Mouse (Mus musculus) kidney, postnatal 14 days (tissue): ENCODE results near the gene Ifitm6.
"Not testable (repeated sequence)": the region's sequence is repeated elsewhere in the genome, so short reads cannot be mapped to it uniquely, and the experiment has no call there.

Experiments used
- DNase-seq: peaks from one replicate; pipeline ENCODE4 v3.0.0; 2022; ENCODE audit warnings: mixed read lengths

The Ifitm6 gene

DNA sequence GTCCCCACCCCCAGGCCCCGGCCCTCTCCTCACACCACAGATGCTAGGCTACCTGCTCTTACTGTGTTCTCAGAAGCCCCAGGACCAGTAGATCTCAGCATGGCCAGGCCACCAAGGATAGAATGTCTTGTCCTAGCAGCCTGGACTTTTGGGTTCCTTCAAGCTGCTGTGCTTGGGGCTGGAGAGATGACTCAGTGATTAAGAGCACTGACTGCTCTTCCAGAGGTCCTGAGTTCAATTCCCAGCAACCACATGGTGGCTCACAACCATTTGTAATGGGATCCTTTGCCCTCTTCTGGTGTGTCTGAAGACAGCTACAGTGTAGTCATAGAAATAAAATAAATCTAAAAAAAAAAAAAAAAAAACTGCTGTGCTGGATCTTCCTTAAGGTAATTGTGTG lies at the start of gene Ifitm6:
Gene Ifitm6, minus strand, starts transcription at position 101 of the 400 bp plus-strand sequence.
- DNase-seq, result not testable (repeated sequence)

DNA sequence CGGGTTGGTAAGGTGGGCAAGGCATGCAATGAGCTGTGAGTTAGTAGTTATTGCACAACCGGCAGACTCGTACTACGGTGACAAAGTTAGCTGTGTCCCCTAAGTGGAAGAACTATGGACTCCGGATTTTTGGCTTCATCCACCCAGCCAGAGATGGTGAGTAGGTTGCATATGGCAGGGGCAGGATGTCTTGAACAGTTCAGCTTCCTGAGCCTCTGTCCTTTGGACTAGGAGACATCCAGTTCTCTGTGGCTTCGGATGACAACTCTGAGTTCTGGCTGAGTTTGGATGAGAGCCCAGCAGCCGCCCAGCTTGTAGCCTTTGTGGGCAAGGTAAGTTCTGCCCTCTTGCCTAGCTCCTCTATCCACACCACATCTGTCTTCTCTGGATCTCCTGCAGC lies 46.9 kb upstream of the Ifitm6 start:
- DNase-seq, result no peak

DNA sequence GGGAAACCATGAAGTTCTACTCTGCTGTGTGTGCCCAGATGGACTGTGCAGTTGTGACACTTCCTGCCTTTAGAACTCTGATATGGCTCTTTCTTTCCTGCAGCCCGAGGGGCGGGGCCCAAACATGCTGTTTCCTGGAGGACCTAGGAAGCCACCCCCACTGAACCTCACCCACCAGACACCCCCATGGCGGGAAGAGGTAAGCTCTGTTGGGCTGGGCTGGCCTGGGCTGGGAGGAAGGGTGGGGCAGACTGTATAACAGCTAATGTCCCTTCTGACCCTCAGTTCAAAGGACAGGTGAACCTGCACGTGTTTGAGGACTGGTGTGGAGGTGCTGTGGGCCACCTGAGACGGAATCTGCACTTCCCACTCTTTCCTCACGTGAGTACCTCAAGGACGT lies 46.5 kb upstream of the Ifitm6 start:
- no peak for DNase-seq

DNA sequence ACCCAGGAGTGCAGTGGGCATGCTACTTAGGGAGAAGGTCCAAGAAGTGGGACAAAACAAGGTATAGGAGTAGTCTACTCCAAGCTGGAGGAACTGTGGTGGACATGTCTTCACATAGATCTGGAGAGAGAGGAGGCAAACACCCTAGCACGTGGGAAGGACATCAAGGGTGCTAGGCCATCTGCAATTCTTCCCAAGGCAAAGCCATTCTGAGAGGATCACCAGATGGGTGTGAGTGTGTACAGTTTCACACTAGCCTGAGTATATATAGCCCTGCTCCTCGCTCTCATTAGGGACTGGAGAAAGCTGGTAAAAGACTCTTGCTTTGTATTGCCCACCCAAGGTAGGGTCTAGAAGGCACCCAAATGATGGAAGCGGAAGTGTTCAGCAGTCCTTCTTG lies 45.6 kb upstream of the Ifitm6 start:
- DNase-seq, result no peak

DNA sequence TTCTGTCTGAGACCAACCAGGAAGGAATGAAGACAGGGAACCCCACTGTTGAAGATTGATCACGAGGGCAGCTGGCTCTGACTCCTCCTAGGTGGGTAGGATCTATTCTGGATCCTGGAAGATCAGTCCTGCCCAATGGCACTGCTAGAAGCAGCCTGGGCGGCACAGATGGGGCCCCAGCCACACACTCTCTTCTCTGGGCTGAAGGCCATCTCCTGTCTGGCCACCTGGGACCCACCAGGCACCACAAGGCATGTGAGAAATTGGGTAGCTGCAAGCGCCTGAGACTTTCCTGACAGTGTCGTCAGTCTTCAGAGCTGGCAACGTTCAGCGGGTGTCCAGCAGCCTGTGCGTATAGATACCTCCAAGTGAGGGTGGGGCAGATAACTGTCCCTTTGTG lies 44.8 kb upstream of the Ifitm6 start:
- no peak for DNase-seq

DNA sequence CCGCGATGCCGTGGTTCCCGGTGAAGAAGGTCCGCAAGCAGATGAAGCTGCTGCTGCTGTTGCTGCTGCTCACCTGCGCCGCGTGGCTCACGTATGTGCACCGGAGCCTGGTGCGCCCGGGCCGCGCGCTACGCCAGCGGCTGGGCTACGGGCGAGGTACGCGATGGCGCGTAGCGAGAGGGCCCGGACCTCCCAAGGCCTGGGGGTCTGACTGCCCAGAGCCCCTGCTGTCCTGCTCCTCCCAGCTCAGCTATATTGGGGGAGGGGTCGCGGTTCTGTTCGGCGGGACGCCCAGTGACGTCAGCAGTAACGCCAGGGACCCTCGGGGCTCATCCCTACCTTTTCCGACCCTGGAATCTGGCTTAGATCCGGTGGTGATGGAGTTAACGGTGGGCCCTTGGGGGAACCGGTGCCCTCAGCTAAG lies 43.6 kb upstream of the Ifitm6 start:
- DNase-seq, result no peak

DNA sequence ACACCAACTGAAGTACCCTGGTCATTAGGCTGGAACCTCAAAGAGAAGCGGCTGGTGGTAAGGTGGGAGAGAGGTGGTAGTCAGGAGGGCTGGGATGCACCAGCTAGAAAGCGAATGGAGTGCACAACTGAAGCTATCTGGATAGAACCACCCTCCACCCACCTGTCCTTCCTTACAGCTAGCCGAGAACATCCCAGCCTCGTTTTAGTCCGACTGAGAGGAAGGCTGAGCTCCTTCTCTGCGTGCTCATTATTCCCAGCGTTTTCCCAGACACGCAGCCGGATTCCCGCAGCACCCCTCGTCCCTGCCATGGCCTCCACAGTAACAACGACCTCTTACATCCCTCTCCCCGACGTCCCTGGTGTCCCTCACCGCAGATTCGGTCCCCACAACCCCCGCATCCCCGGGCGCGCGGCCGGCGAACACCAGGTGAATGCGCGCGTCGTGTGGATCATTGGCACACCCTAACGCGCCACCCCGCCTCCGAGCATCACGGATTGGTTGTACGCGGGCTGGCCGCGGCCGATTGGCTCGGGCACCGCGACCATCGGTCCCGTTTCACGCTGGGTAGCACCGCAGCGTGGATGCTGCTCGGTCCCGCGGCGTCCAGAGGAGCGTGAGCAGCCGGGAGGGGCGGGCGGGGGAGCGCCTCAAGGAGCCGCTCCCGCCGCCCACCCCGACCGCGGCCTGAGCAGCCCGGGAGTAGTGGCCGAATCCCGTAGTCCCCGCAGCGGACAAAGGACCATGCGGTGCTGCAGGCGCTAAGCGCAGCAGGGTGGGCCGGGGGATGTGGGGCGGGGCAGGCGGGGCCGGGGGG lies 42.9 kb upstream of the Ifitm6 start, which contains the start of gene B4galnt4:
Gene B4galnt4, plus strand, starts transcription at position 679 of the 817 bp plus-strand sequence.
- DNase-seq, result peak; percentile 76

DNA sequence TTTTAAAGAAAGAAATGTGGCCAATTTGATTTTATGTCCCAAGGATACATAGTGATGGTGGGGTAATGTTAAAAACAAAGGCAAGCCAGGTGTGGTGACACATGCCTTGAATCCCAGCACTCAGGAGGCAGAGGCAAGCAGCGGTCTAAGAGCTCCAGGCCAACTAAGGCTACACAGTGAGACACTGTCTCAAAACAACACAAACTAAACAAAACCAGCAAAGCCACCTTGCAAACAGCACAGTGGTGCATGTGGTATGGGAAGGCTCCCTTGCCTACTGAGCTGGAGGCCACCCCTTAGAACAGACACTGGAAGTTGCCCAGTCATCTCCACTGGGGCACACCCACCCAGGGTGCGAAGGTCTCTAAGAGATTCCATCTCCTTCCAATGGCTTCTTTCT lies 42.2 kb upstream of the Ifitm6 start:
- DNase-seq, result no peak

DNA sequence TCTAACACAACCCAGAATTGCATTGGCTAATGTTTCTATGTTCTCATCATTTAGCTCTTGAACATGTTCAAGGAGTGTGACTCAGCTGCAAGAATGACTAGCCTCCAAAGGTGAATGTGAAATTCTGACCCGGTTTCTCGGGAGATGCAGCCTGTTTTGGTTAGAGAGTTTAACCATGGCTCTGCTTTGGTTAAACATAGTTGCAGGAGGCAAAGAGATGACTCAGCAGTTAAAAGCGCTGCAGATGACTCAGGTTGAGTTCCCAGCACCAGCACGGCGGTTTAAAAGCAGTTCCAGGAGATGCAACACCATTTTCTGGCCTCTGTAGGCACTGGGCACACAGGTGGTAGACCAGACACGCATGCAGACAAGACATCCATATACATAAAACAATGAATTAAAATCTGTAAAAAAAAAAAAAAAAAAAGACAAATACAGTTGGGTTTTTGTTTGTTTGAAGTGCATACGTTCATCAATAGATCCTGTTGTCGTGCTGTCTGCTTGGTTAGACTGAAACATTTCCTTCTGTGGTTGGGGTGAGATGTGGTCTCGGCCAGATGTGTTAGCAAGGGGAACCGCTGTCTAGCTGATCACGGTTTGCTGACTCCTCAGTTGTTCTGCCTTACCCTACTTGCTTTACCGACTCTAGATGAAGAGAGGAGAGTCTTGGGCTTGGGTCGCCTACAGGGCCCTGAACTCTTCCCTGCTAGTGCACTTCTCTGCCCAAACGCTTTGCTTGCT lies 41.0 kb upstream of the Ifitm6 start:
- DNase-seq, result no peak

DNA sequence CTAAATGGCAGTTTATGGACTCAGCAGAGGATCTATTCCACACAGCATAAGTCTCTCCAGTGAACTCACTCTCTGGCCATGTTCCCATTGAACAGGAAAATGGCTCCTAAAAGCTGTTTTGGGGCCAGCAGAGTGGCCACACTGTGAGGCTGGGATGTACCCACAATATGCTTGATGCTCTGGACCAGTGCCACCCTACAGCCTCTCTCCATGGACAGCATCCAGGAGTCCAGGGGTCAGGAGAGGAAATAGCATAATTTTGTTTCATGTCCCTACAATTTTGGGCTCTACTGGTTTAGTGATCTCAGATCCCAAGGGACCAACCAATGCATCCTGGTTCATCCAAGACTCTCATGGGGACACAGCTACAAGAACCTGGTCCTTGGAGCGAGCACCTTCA lies 39.8 kb upstream of the Ifitm6 start:
- no peak for DNase-seq

DNA sequence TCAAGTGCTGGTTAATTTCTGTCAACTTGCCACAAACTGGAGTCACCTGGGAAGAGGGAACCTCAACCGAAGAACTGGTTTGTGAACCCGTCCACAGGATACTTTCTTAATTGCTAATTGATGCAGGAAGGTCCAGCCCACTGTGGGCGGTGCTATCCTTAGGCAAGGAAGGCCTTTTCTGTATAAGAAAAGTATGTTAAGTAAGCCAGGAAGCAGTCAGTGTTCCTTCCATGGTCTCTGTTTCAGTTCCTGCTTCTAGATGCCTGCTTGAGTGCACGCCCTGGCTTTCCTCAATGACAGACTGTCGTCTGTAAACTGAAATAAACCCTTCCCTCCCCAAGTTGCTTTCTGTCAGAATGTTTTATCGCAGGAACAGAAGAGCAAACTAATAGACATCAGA lies 39.3 kb upstream of the Ifitm6 start:
- no peak for DNase-seq

DNA sequence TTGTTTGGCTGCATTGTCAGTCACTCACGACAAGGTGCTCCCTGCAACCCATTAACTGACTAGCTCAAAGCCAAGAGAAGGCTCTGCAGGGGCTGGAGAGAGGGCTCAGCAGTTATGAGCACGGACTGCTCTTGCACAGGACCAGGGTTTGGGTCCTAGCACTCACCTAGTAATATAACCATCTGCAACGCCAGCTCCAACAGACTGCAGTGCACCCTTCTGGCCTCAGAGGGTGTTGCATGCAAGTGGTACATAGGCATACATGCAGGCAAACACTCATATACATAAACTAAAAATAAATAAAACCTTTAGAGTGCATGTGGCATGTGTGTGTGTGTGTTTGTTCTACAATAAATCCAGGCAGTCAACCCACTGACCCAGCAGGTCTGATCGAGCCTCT lies 38.1 kb upstream of the Ifitm6 start:
- no peak for DNase-seq

DNA sequence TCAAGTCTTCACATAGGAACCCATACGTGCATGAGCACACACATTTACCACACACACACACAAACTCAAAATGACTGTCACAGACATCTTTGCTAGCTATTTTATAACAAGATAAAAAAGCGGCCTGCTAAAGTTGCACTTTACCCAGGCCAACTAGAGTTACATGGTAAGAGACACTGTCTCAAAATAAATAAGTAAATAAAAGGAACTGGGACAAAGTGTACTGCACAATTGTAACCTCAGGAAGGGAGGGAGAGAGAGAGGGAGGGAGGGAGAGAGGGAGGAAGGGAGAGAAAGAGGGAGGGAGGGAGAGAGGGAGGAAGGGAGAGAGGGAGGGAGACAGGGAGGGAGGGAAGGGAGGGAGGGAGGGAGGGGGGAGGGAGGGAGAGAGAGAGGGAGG lies 34.7 kb upstream of the Ifitm6 start:
- DNase-seq, result no peak

DNA sequence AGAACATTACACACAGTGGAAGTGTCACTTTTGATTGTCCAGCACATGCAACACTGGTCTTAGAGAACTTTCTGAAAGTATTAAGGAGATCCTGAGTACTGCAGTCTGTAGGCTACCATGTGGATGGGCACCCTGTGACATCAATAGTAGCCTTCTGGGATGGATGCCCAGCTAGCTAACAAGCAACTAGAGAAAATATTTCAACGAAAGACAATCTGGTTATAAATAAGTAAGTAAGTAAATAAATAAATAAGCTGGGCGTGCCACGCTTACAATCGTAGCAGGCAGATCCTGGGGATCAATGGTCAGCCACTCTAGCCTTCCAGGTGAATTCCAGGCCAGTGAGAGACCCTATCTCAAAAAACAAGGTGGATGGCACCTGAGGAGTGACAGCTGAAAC lies 34.3 kb upstream of the Ifitm6 start:
- DNase-seq, result no peak

DNA sequence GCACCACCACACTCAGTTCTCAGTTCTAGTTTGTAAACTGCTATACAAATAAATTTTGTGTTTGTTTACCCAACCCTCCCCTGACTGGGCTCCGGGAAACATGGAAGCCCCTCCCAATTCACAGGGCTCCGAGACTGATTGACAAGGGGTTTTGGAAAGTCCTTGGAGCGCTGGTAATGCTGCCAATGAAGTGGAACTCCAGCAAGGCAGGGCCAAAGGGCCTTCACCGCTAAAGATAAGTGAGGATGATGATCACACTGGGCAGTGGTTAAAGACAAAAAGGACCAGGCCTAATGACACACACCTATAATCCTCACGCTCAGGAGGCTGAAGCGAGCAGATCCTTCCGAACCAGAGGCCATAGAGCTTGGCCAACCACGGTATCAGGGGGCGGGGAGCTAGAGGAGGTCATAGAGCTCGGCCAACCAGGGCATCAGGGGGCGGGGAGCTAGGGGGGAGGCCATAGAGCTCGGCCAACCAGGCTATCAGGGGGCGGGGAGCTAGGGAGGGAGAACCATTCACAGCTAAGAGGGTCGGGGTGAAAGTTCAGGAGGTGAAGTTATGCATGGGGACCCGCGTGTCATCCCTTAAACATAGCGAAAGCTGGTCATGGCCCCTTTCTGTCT lies 33.4 kb upstream of the Ifitm6 start:
- DNase-seq, result no peak

DNA sequence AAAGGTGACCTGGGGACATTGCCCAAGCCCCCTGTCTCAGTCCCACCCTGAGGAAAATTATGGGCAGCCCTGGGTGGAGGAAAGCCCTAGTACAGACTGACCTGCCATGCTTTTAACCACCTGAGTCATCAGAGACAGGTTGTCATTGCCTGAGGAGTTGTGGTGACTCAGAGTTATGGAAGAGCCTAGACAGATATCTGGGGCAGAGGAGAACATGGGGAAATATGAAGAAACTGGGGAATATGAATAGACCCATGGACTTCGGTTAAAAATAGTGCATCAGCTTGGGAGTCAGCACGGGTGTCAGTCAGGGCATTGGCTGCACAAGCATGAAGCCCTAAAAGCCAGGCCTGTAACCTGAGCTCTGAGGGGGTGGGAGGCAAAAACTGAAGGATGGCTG lies 31.6 kb upstream of the Ifitm6 start:
- DNase-seq, result no peak

DNA sequence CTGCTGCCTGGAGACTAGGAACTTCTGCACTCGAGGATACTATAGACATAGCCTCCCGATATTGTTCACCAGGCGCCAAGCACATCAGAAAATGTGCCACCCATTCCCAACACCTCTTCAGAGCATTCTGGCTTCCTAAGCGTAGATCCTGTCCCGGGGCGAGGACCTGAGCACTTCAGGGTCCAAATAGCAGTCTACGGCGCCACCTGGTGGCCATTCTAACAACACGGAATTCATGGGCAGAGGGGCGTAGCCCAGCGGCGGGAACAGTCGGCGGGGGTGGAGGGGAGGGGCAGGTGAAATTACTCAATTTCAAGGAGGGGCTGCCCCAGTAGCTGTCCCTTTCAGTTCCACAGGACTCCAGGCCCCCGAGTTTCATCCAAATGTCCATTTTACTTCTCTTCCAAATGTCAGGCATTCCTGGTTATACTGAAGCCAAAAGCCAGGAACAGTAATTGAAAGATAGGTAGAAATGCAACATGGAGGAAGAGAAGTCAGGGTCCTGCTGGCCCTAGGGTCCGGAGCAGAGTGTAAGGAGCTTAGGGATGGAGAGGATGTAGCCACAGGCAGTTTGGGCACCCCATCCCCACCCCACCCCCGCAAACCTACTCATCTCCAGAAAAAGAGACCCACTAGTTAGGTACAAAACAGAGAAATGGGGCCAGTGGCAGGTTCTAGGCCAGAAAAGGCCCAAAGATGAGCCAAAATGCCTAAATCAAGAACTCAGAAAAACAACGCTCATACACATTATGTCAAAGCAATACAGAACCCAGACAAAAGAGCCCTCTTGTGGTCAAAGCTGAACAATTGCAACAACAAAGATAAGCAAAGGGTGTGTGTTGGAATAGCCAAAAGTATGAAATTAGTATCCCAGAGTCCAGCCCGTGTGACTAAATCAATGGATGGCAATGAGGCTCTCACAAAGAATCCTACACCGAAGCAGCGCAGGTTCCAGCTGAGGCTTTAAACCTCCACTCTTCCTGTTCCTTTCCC lies 30.8 kb upstream of the Ifitm6 start:
- peak; percentile 94 for DNase-seq

DNA sequence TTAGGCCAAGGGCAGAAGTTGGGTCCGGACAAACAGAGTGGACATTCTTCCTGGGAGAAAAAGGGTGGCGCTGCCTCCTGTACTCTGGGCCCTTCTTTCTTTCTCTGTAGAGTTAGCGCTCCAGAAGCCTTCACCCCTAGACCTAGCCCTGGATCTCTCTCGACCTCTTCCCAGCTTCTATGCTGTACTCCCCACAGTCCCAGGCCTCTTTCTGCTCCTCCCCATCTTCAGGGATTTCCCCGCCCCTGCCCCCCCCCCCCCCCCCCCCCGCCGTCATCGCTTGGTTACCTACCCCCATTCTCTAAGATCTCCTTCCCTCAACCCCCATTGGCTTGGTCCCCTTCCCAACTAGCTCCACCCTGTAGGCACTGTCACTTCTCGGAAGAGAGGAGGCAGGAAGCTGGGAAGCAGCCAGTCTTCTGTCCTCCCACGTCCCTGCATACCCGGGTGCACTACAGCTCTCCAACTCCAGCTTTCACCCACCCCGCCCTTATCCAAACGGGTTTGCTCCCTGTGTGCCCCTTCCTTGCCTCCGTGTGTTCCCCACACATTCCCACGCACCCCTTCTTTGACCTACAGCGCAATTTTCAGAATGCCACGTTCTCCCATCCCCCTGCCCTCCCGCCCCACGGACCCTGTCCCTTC lies 30.0 kb upstream of the Ifitm6 start:
- peak; percentile 86 for DNase-seq

DNA sequence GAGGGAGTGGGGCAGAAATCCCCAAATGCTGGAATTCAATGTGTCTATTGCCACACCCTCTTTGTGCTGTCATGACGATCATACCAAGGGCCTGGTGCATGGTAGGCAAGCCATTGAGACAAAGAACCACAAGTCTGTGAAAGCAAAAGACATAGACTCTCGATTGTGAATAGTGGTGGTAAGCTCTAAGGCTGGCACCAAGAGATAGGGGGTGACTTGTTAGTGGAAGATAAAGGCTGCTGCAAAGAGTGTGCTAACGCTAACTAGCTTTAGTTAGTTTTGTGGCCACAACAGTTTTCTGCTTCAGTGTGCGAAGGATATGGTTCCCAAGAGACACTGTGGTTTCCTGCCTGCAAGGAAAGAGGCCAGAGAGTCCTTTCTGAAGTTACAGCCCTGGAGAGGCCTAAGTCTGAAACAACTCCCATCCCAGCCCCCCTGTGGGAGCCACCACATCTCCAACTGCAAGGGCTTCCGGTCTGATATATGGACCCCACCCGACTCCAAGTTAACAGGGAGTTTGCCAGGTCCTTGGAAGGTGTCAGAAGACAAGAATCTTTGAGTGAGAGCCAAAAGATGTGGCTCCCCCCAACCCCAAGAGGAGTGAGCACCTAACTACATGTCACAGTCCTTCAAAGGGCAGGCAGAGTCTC lies 29.3 kb upstream of the Ifitm6 start:
- peak; percentile 61 for DNase-seq

DNA sequence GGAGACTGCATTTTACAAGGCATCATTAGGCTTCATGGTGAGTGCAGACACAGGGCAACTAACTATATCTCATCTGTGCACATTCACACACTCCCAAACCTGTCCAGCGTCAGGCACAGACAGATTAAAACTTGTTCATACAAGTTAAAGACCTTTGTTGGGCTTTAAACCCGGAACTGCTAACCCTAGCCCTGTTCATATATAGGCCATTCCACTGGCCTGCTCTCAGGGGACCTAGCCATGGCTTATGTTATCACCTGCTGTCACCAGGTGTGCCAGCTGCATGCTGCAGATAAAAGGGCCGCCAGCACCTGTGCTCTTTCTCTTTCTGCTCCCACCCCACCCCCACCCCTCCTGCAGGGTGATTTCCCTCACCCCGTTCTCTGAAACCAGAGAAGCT lies 24.8 kb upstream of the Ifitm6 start:
- DNase-seq, result no peak

DNA sequence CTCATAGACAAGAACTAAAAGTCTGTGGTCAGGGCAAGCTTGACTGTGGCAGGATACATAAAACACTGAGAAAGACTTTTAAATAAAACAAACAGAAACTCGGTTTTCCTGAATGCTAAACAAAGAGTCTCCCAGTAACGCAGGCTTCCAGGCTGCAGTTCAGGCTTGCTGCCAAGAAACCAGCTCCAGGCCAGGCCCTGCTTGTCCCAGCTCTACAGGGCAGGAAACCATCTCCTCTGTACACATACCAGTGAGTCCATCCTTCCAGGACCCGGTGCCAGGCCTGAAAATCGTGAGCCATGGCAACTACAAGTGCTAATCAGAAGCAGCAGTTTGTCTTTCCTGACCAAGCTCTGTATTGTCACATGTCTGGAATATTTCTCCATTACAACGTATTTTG lies 23.9 kb upstream of the Ifitm6 start:
- DNase-seq, result peak; percentile 89
